ENCODE assay signal across 11 mouse cellular contexts in genomic region chr3:121700364-121700952, GRCm38 (mm10). TPM values are rescaled to one million over a fixed set of nuclear protein-coding genes. Genes with fewer than 3 reads are reported as not detected.
A peak's percentile ranks its signal among the peaks of the same experiment; 100 is the strongest.
DNase-seq lines count a peak whose midpoint lies in the region; ATAC-seq and TF ChIP-seq lines count a peak whose summit lies in the region.
"Had no signal": no experiment of that assay in that cellular context is flagged by ENCODE, and none has a peak within 500 bp of the region (broad histone marks: within the 10 kb centered on the region; RNA-seq: fewer than 3 reads in every experiment).

No protein-coding gene starts in this region.

- H3K9me3 ChIP-seq in lung, embryonic 14.5 days (ENCODE audit: low read depth, low read length): no peaks in the 10 kb centered on the region
- H3K9me3 ChIP-seq in lung, postnatal 0 days (ENCODE audit: low read length): no peaks in the 10 kb centered on the region
- H3K9me3 ChIP-seq in limb, embryonic 14.5 days (ENCODE audit: control insufficient read depth, low read length): no peaks in the 10 kb centered on the region
- H3K9me3 ChIP-seq in stomach, postnatal 0 days (ENCODE audit: control insufficient read depth, low read length): no peaks in the 10 kb centered on the region
- no peaks in the 10 kb centered on the region for H3K9me3 ChIP-seq in kidney, embryonic 15.5 days (replicated peaks)

- ATAC-seq in lung, embryonic 14.5 days (ENCODE audit: insufficient read depth): peak; percentile 54; the same call in 1 of the 2 replicates
- no peak for ATAC-seq in lung, postnatal 0 days
- ATAC-seq in limb, embryonic 14.5 days (ENCODE audit: low FRiP score, low read depth): peak; percentile 53
- ATAC-seq in stomach, postnatal 0 days (ENCODE audit: low FRiP score, low TSS enrichment): 0 out of 2 replicates have a peak, but pooled peaks have one; percentile 26
- no peak for ATAC-seq in kidney, embryonic 15.5 days (replicated peaks; ENCODE audit: low FRiP score)

- no peaks in the 10 kb centered on the region for H3K27me3 ChIP-seq in lung, embryonic 14.5 days (ENCODE audit: insufficient read depth, low read length)
- H3K27me3 ChIP-seq in lung, postnatal 0 days (replicated peaks; ENCODE audit: insufficient read depth, low read length): no peaks in the 10 kb centered on the region
- no peaks in the 10 kb centered on the region for H3K27me3 ChIP-seq in limb, embryonic 14.5 days (ENCODE audit: control insufficient read depth, insufficient read depth, low read length)
- no peaks in the 10 kb centered on the region for H3K27me3 ChIP-seq in stomach, postnatal 0 days (ENCODE audit: control insufficient read depth, insufficient read depth, low read length)
- H3K27me3 ChIP-seq in kidney, adult 2 months (replicated peaks; ENCODE audit: control insufficient read depth, insufficient read depth, low read length): no peaks in the 10 kb centered on the region
- no peaks in the 10 kb centered on the region for H3K27me3 ChIP-seq in kidney, embryonic 15.5 days

- H3K27ac ChIP-seq in lung, embryonic 14.5 days (ENCODE audit: low read depth): no peak overlapping the region
- H3K27ac ChIP-seq in lung, postnatal 0 days (ENCODE audit: low read length): no peak overlapping the region
- H3K27ac ChIP-seq in limb, embryonic 14.5 days (replicated peaks; ENCODE audit: low read depth, low read length): peak overlapping the region; percentile 61; the same call in 1 of the 2 replicates
- H3K27ac ChIP-seq in stomach, postnatal 0 days (replicated peaks): no peak overlapping the region
- H3K27ac ChIP-seq in kidney, adult 2 months (ENCODE audit: insufficient read depth, low read depth, low read length): no peak overlapping the region
- H3K27ac ChIP-seq in kidney, embryonic 15.5 days: no peak overlapping the region
- H3K27ac ChIP-seq: macrophage had no signal

- DNase-seq in lung, embryonic 14.5 days: peak; percentile 33
- no peak for DNase-seq in lung, postnatal 0 days (ENCODE audit: low spot score)
- peak; percentile 51 to 62 for DNase-seq in frontal cortex, postnatal 36 days (ENCODE audit: low spot score in 2 of 2)
- peak; percentile 44 for DNase-seq in limb, embryonic 14.5 days (ENCODE audit: low spot score)
- no peak for DNase-seq in stomach, postnatal 0 days (ENCODE audit: low spot score)
- DNase-seq in kidney, adult 2 months: no peak
- no peak for DNase-seq in heart, postnatal 10 days

- no peak overlapping the region for H3K9ac ChIP-seq in lung, embryonic 14.5 days
- no peak overlapping the region for H3K9ac ChIP-seq in lung, postnatal 0 days (replicated peaks; ENCODE audit: low read depth)
- no peak overlapping the region for H3K9ac ChIP-seq in limb, embryonic 14.5 days (ENCODE audit: low read depth, low read length, severe bottlenecking)
- H3K9ac ChIP-seq in stomach, postnatal 0 days (ENCODE audit: low read length): no peak overlapping the region
- H3K9ac ChIP-seq in kidney, embryonic 15.5 days: no peak overlapping the region

- H3K4me3 ChIP-seq in lung, embryonic 14.5 days (ENCODE audit: low read depth, low read length): no peak overlapping the region
- no peak overlapping the region for H3K4me3 ChIP-seq in lung, postnatal 0 days (ENCODE audit: low read depth, low read length)
- H3K4me3 ChIP-seq in limb, embryonic 14.5 days (replicated peaks; ENCODE audit: low read length): no peak overlapping the region
- H3K4me3 ChIP-seq in stomach, postnatal 0 days (ENCODE audit: low read depth, low read length): no peak overlapping the region
- H3K4me3 ChIP-seq in kidney, adult 2 months (ENCODE audit: insufficient read depth, low read depth, low read length): no peak overlapping the region
- H3K4me3 ChIP-seq in kidney, embryonic 15.5 days (replicated peaks): no peak overlapping the region

- H3K4me1 ChIP-seq in lung, embryonic 14.5 days (ENCODE audit: insufficient read depth): 0 out of 2 replicates have a peak, but pooled peaks cover 4% of the 10 kb centered on the region
- no peaks in the 10 kb centered on the region for H3K4me1 ChIP-seq in lung, postnatal 0 days (ENCODE audit: insufficient read depth, low read depth, low read length)
- peaks cover 15% of the 10 kb centered on the region; the same call in 1 of the 2 replicates for H3K4me1 ChIP-seq in limb, embryonic 14.5 days (ENCODE audit: control insufficient read depth, insufficient read depth, low read length)
- no peaks in the 10 kb centered on the region for H3K4me1 ChIP-seq in stomach, postnatal 0 days (replicated peaks; ENCODE audit: control insufficient read depth, insufficient read depth)
- no peaks in the 10 kb centered on the region for H3K4me1 ChIP-seq in kidney, adult 2 months (ENCODE audit: control insufficient read depth, insufficient read depth, low read length)
- 0 out of 2 replicates have a peak, but pooled peaks cover 2% of the 10 kb centered on the region for H3K4me1 ChIP-seq in kidney, embryonic 15.5 days

- no peak for TF ChIP-seq CTCF in lung, embryonic 14.5 days (IDR thresholded peaks at IDR 0.05; ENCODE audit: low read depth)
- no peak for TF ChIP-seq CTCF in lung, postnatal 0 days (IDR thresholded peaks at IDR 0.05)
- no peak for TF ChIP-seq CTCF in stomach, postnatal 0 days (IDR thresholded peaks at IDR 0.05; ENCODE audit: low read depth)
- TF ChIP-seq CTCF in kidney, adult 2 months (conservative IDR thresholded peaks at IDR 0.05; ENCODE audit: insufficient read depth, insufficient read length, low read depth, low read length): no peak

- no peak overlapping the region for H3K4me2 ChIP-seq in lung, embryonic 14.5 days
- H3K4me2 ChIP-seq in lung, postnatal 0 days (replicated peaks; ENCODE audit: low read depth, low read length): no peak overlapping the region
- H3K4me2 ChIP-seq in limb, embryonic 14.5 days (replicated peaks; ENCODE audit: low read depth, low read length, severe bottlenecking): 0 out of 2 replicates have a peak overlapping the region, but pooled peaks have one; percentile 14
- H3K4me2 ChIP-seq in stomach, postnatal 0 days (replicated peaks; ENCODE audit: low read depth): no peak overlapping the region
- H3K4me2 ChIP-seq in kidney, embryonic 15.5 days: no peak overlapping the region

- intact Hi-C loops in heart, postnatal 10 days (cut with DNase I): no loop called here

- no peak for TF ChIP-seq POLR2A in limb, embryonic 14.5 days (IDR thresholded peaks at IDR 0.05; ENCODE audit: borderline replicate concordance, extremely low read depth, insufficient read depth, insufficient read length)
- TF ChIP-seq POLR2A in kidney, adult 2 months (IDR thresholded peaks at IDR 0.05; ENCODE audit: low read depth, low read length): no peak

- WGBS in lung, embryonic 14.5 days: 29% methylated on average over 8 of the region's 8 CpGs
- 28% methylated on average over 8 of the region's 8 CpGs for WGBS in lung, postnatal 0 days
- WGBS in limb, embryonic 14.5 days: 31% methylated on average over 8 of the region's 8 CpGs
- 32% methylated on average over 8 of the region's 8 CpGs for WGBS in stomach, postnatal 0 days
- 71% methylated on average over 8 of the region's 8 CpGs for WGBS in kidney, adult 2 months
- 54% methylated on average over 8 of the region's 8 CpGs for WGBS in kidney, embryonic 15.5 days

- TF ChIP-seq EP300 in lung, postnatal 0 days (IDR thresholded peaks at IDR 0.05): no peak
- no peak for TF ChIP-seq EP300 in stomach, postnatal 0 days (optimal IDR thresholded peaks at IDR 0.05)

- H3K36me3 ChIP-seq in lung, embryonic 14.5 days (ENCODE audit: insufficient read depth): no peaks in the 10 kb centered on the region
- H3K36me3 ChIP-seq in lung, postnatal 0 days (ENCODE audit: insufficient read depth, low read length): no peaks in the 10 kb centered on the region
- no peaks in the 10 kb centered on the region for H3K36me3 ChIP-seq in limb, embryonic 14.5 days (ENCODE audit: control insufficient read depth, insufficient read depth, low read length)
- no peaks in the 10 kb centered on the region for H3K36me3 ChIP-seq in stomach, postnatal 0 days (ENCODE audit: control insufficient read depth, insufficient read depth, low read length)
- no peaks in the 10 kb centered on the region for H3K36me3 ChIP-seq in kidney, adult 2 months (ENCODE audit: control insufficient read depth, insufficient read depth, low read length)
- H3K36me3 ChIP-seq in kidney, embryonic 15.5 days: no peaks in the 10 kb centered on the region

RNA-seq across cellular contexts. Expression of gene F3, which starts 22.9 kb away (rescaled TPM):
- polyA plus RNA-seq in lung, embryonic 14.5 days (2014; fragmentation: Nextera tagmentation; extraction: Ambion mirVana): 16.1 and 19.1 TPM in 2 replicates
- 99.3 and 129 TPM in 2 replicates for polyA plus RNA-seq in lung, postnatal 0 days (2015; fragmentation: Nextera tagmentation; extraction: Ambion mirVana)
- polyA plus RNA-seq in limb, embryonic 14.5 days (2012; rRNA removed): 8.2 and 8.3 TPM in 2 replicates
- polyA plus RNA-seq in limb, embryonic 14.5 days (2014; fragmentation: Nextera tagmentation; extraction: Ambion mirVana): 14.0 and 16.5 TPM in 2 replicates
- 26.8 and 29.2 TPM in 2 replicates for polyA plus RNA-seq in stomach, postnatal 0 days (2015; fragmentation: Nextera tagmentation; extraction: Ambion mirVana)
- polyA plus RNA-seq in kidney, adult 2 months (2012; rRNA removed): 16.8 and 17.4 TPM in 2 replicates
- 16.7 and 17.4 TPM in 2 replicates for polyA plus RNA-seq in kidney, embryonic 15.5 days (2015; fragmentation: Nextera tagmentation; extraction: Ambion mirVana)
- 10 to 100 TPM; 15.0 to 16.6 TPM for total RNA-seq in heart, postnatal 10 days (2021)
- total RNA-seq: MEL had no signal

RNA-seq across cellular contexts. Expression of gene 4930432M17Rik, which starts 29.9 kb away (rescaled TPM):
- not detected in 2 replicates for polyA plus RNA-seq in lung, embryonic 14.5 days (2014; fragmentation: Nextera tagmentation; extraction: Ambion mirVana)
- not detected in 2 replicates for polyA plus RNA-seq in lung, postnatal 0 days (2015; fragmentation: Nextera tagmentation; extraction: Ambion mirVana)
- polyA plus RNA-seq in limb, embryonic 14.5 days (2012; rRNA removed): not detected in 2 replicates
- not detected in 2 replicates for polyA plus RNA-seq in limb, embryonic 14.5 days (2014; fragmentation: Nextera tagmentation; extraction: Ambion mirVana)
- polyA plus RNA-seq in stomach, postnatal 0 days (2015; fragmentation: Nextera tagmentation; extraction: Ambion mirVana): not detected in 2 replicates
- polyA plus RNA-seq in kidney, adult 2 months (2012; rRNA removed): not detected in 2 replicates
- not detected in 2 replicates for polyA plus RNA-seq in kidney, embryonic 15.5 days (2015; fragmentation: Nextera tagmentation; extraction: Ambion mirVana)
- not detected for total RNA-seq in heart, postnatal 10 days (2021)
- total RNA-seq: MEL had no signal
- polyA plus RNA-seq: frontal cortex, adult 2 months; macrophage had no signal

Comparison
In these comparisons a context has a peak if more than half of its experiments do, and no peak if none do; other contexts are left out.
1. ATAC-seq: peak in lung, embryonic 14.5 days (single experiment), limb, embryonic 14.5 days (single experiment) and stomach, postnatal 0 days (single experiment); none in lung, postnatal 0 days (single experiment) and kidney, embryonic 15.5 days (single experiment).
2. DNase-seq: peak in lung, embryonic 14.5 days (single experiment), frontal cortex, postnatal 36 days (2 of 2) and limb, embryonic 14.5 days (single experiment); none in lung, postnatal 0 days (single experiment), stomach, postnatal 0 days (single experiment), kidney, adult 2 months (single experiment) and heart, postnatal 10 days (0 of 2).